Comparison of ENCODE assay signal across 15 mouse cellular contexts in genomic region chr15:95487961-95488360, GRCm38 (mm10). TPM values are rescaled to one million over a fixed set of nuclear protein-coding genes. Genes with fewer than 3 reads are reported as not detected.
DNase-seq lines count a peak whose midpoint lies in the region; ATAC-seq lines count a peak whose summit lies in the region.
"Had no signal": no experiment of that assay in that cellular context is flagged by ENCODE, and none has a peak within 500 bp of the region (broad histone marks: within the 10 kb centered on the region; RNA-seq: fewer than 3 reads in every experiment).

No protein-coding gene starts in this region.

- 56% methylated on average over 5 of the region's 5 CpGs for WGBS in forebrain, embryonic 15.5 days

- no peaks in the 10 kb centered on the region for H3K9me3 ChIP-seq in forebrain, embryonic 15.5 days
- H3K9me3 ChIP-seq: embryonic facial prominence, embryonic 13.5 days; stomach, embryonic 15.5 days had no signal

- no peaks in the 10 kb centered on the region for H3K27me3 ChIP-seq in forebrain, embryonic 15.5 days
- H3K27me3 ChIP-seq: embryonic facial prominence, embryonic 13.5 days; stomach, embryonic 15.5 days had no signal

- H3K4me2 ChIP-seq in forebrain, embryonic 15.5 days (replicated peaks), result no peak overlapping the region
- H3K4me2 ChIP-seq: embryonic facial prominence, embryonic 13.5 days; stomach, embryonic 15.5 days had no signal

- no peak for DNase-seq in cerebellum, adult 11 months
- DNase-seq in layer of hippocampus, adult 9-11 months, result peak; percentile 89
- peak; percentile 52 for DNase-seq in right cerebral cortex, postnatal 14 days
- no peak for DNase-seq in gastrocnemius, postnatal 4 days (ENCODE audit: low spot score in 2 of 2)
- no peak for DNase-seq in heart, adult 11 months
- DNase-seq: gastrocnemius, postnatal 14 days; heart, postnatal 10 days; kidney, adult 2 months; lung, adult 18-20 months had no signal

- peak overlapping the region; percentile 70 for H3K27ac ChIP-seq in forebrain, embryonic 15.5 days (replicated peaks)
- H3K27ac ChIP-seq: embryonic facial prominence, embryonic 13.5 days; stomach, embryonic 15.5 days had no signal

- no peak overlapping the region for H3K4me3 ChIP-seq in forebrain, embryonic 15.5 days
- H3K4me3 ChIP-seq: embryonic facial prominence, embryonic 13.5 days; myocyte; stomach, embryonic 15.5 days had no signal

- peaks cover 20% of the 10 kb centered on the region for H3K4me1 ChIP-seq in forebrain, embryonic 15.5 days
- H3K4me1 ChIP-seq: stomach, embryonic 15.5 days had no signal

- H3K9ac ChIP-seq in forebrain, embryonic 15.5 days (replicated peaks), result no peak overlapping the region
- H3K9ac ChIP-seq: embryonic facial prominence, embryonic 13.5 days; stomach, embryonic 15.5 days had no signal

- H3K36me3 ChIP-seq in forebrain, embryonic 15.5 days, result no peaks in the 10 kb centered on the region
- H3K36me3 ChIP-seq: embryonic facial prominence, embryonic 13.5 days; stomach, embryonic 15.5 days had no signal

- ATAC-seq in cerebellum, adult (ENCODE audit: insufficient number of reproducible peaks, low FRiP score, low TSS enrichment), result peak; percentile 46; the same call in 1 of the 2 replicates
- peak; percentile 91 for ATAC-seq in forebrain, embryonic 15.5 days (replicated peaks)
- ATAC-seq in erythroblast, adult 5-6 weeks (replicated peaks; ENCODE audit: low FRiP score, poor library complexity, severe bottlenecking), result no peak

RNA-seq across cellular contexts. Expression of gene Nell2, which starts 40.4 kb away (rescaled TPM):
- 186 and 213 TPM in 2 replicates for polyA plus RNA-seq in forebrain, embryonic 15.5 days (2015; fragmentation: Nextera tagmentation; extraction: Ambion mirVana)
- total RNA-seq in gastrocnemius, postnatal 4 days (2021), result 1 to 10 TPM in 1 of 2 experiments, under 1 TPM in 1; 0.73 to 1.1 TPM
- not detected in 2 replicates for total RNA-seq in erythroblast, adult 5-6 weeks (2015; ENCODE audit: low replicate concordance)
- not detected in 2 replicates for total RNA-seq in erythroblast, adult 5-6 weeks (2017; ENCODE audit: low replicate concordance)

Comparison
In these comparisons a context has a peak if more than half of its experiments do, and no peak if none do; other contexts are left out.
1. DNase-seq: peak in layer of hippocampus, adult 9-11 months (single experiment) and right cerebral cortex, postnatal 14 days (single experiment); none in cerebellum, adult 11 months (single experiment), gastrocnemius, postnatal 4 days (0 of 2) and heart, adult 11 months (single experiment).